Comparison of ENCODE assay signal across 10 mouse cellular contexts in the genomic region with DNA sequence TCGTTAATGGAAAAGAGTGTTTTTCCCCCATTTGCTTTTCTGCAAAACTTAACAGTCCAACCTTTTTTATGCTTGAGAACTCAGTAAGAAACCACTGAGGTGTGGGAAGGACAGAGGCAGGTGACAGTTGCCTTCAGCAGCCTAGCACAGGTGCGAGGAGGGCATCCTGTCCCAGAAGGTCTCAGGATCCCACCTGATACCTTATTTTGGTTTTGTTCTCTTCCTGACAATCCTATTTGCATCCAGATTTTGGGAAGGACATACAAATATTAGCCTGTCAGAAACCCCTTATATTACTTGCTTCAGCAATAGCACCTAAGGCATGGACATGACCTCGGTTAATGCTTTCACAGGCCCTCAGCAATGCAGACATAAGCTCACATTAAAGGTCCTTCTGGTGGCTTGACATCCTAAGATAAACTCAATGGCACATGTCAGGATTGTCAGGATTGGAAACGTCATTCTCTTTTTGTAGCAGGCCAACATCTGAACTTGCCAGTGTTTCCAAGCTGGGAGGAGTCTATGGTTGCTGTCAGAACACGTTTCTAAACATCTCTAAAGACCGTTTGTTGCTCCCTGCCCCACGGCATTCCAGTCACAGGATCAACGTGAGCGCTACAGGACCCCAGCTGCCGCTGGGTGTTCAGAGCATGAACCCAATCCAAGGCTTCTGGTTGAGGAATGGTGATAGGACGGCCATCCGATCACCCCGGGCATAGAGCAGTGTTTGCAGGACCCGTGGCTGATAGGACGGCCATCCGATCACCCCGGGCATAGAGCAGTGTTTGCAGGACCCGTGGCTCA. TPM values are rescaled to one million over a fixed set of nuclear protein-coding genes. Genes with fewer than 3 reads are reported as not detected.
DNase-seq lines count a peak whose midpoint lies in the region; ATAC-seq and TF ChIP-seq lines count a peak whose summit lies in the region.
"Had no signal": no experiment of that assay in that cellular context is flagged by ENCODE, and none has a peak within 500 bp of the region (broad histone marks: within the 10 kb centered on the region; RNA-seq: fewer than 3 reads in every experiment).

No protein-coding gene starts in this region.

- peak; percentile 90 for TF ChIP-seq POLR2A in kidney, adult 2 months (IDR thresholded peaks at IDR 0.05; ENCODE audit: low read depth, low read length)
- peak; percentile 65 for TF ChIP-seq POLR2A in myocyte (IDR thresholded peaks at IDR 0.05; ENCODE audit: insufficient read length, low read depth)

- H3K4me1 ChIP-seq in kidney, adult 2 months (ENCODE audit: control insufficient read depth, insufficient read depth, low read length) = peaks cover 32% of the 10 kb centered on the region
- peaks cover 67% of the 10 kb centered on the region for H3K4me1 ChIP-seq in heart, embryonic 16.5 days (ENCODE audit: control insufficient read depth, insufficient read depth, low read length)
- H3K4me1 ChIP-seq in forebrain, embryonic 11.5 days (replicated peaks; ENCODE audit: control insufficient read depth, insufficient read depth, low read length) = peaks cover 26% of the 10 kb centered on the region

- H3K36me3 ChIP-seq in kidney, adult 2 months (ENCODE audit: control insufficient read depth, insufficient read depth, low read length) = peaks cover 11% of the 10 kb centered on the region
- no peaks in the 10 kb centered on the region for H3K36me3 ChIP-seq in heart, embryonic 16.5 days (ENCODE audit: control insufficient read depth, insufficient read depth)
- peaks cover 13% of the 10 kb centered on the region for H3K36me3 ChIP-seq in myocyte (ENCODE audit: control insufficient read depth, insufficient read depth)
- no peaks in the 10 kb centered on the region for H3K36me3 ChIP-seq in forebrain, embryonic 11.5 days (ENCODE audit: control insufficient read depth, insufficient read depth, low read length)
- H3K36me3 ChIP-seq: neural tube, embryonic 13.5 days had no signal

- H3ac ChIP-seq in myocyte (ENCODE audit: control insufficient read depth, insufficient read length) = peak overlapping the region; percentile 93

- peak overlapping the region; percentile 68 for H3K27ac ChIP-seq in kidney, adult 2 months (ENCODE audit: insufficient read depth, low read depth, low read length)
- peak overlapping the region; percentile 19; the same call in 1 of the 2 replicates for H3K27ac ChIP-seq in heart, embryonic 16.5 days (ENCODE audit: low read length)
- H3K27ac ChIP-seq in forebrain, embryonic 11.5 days (ENCODE audit: low read depth, low read length) = no peak overlapping the region
- H3K27ac ChIP-seq: neural tube, embryonic 13.5 days had no signal

- H3K4me3 ChIP-seq in kidney, adult 2 months (ENCODE audit: insufficient read depth, low read depth, low read length) = peak overlapping the region; percentile 49
- H3K4me3 ChIP-seq in heart, embryonic 16.5 days (ENCODE audit: low read length) = no peak overlapping the region
- H3K4me3 ChIP-seq in myocyte = peak overlapping the region; percentile 100
- no peak overlapping the region for H3K4me3 ChIP-seq in forebrain, embryonic 11.5 days (ENCODE audit: low read depth, low read length)
- H3K4me3 ChIP-seq: neural tube, embryonic 13.5 days had no signal

- no peak for ATAC-seq in heart, embryonic 16.5 days (replicated peaks; ENCODE audit: extremely low read depth, insufficient read depth, low FRiP score)
- no peak for ATAC-seq in forebrain, embryonic 11.5 days (replicated peaks; ENCODE audit: low FRiP score)
- ATAC-seq: intestine, embryonic 16.5 days had no signal

- 0 out of 2 replicates have a peak overlapping the region, but pooled peaks have one; percentile 8 for H3K4me2 ChIP-seq in heart, embryonic 16.5 days (ENCODE audit: low read depth, low read length)
- peak overlapping the region; percentile 87 for H3K4me2 ChIP-seq in myocyte (ENCODE audit: low read depth)
- no peak overlapping the region for H3K4me2 ChIP-seq in forebrain, embryonic 11.5 days (ENCODE audit: low read depth, low read length, severe bottlenecking)

- no peaks in the 10 kb centered on the region for H3K27me3 ChIP-seq in kidney, adult 2 months (replicated peaks; ENCODE audit: control insufficient read depth, insufficient read depth, low read length)
- H3K27me3 ChIP-seq in heart, embryonic 16.5 days (ENCODE audit: control insufficient read depth, insufficient read depth, low read length) = no peaks in the 10 kb centered on the region
- no peaks in the 10 kb centered on the region for H3K27me3 ChIP-seq in myocyte (ENCODE audit: control insufficient read depth, insufficient read depth, insufficient read length)
- no peaks in the 10 kb centered on the region for H3K27me3 ChIP-seq in forebrain, embryonic 11.5 days (ENCODE audit: control insufficient read depth, insufficient read depth, low read length)
- H3K27me3 ChIP-seq: neural tube, embryonic 13.5 days had no signal

- no peak for TF ChIP-seq CTCF in kidney, adult 2 months (conservative IDR thresholded peaks at IDR 0.05; ENCODE audit: insufficient read depth, insufficient read length, low read depth, low read length)

- peak; percentile 67 for DNase-seq in kidney, adult 2 months
- no peak for DNase-seq in kidney, postnatal 10 days
- DNase-seq in ZHBTc4 (ENCODE audit: low read depth, low spot score) = peak; percentile 80
- DNase-seq in forebrain, embryonic 11.5 days (ENCODE audit: low spot score) = no peak
- no peak for DNase-seq in cerebellum, adult 11 months
- DNase-seq: cerebellum, postnatal 25 days had no signal

- no peaks in the 10 kb centered on the region for H3K9me3 ChIP-seq in heart, embryonic 16.5 days (replicated peaks; ENCODE audit: control insufficient read depth, low read length)
- H3K9me3 ChIP-seq in forebrain, embryonic 11.5 days (ENCODE audit: control insufficient read depth, low read length) = no peaks in the 10 kb centered on the region
- H3K9me3 ChIP-seq: neural tube, embryonic 13.5 days had no signal

- WGBS in kidney, adult 2 months = 27% methylated on average over 18 of the region's 18 CpGs
- 55% methylated on average over 18 of the region's 18 CpGs for WGBS in heart, embryonic 16.5 days
- 83% methylated on average over 18 of the region's 18 CpGs for WGBS in forebrain, embryonic 11.5 days

- H3K79me2 ChIP-seq in myocyte (ENCODE audit: control insufficient read depth, insufficient read depth) = peaks cover 92% of the 10 kb centered on the region

- H3K9ac ChIP-seq in heart, embryonic 16.5 days (ENCODE audit: low read length) = no peak overlapping the region
- no peak overlapping the region for H3K9ac ChIP-seq in forebrain, embryonic 11.5 days (ENCODE audit: low read length)
- H3K9ac ChIP-seq: neural tube, embryonic 13.5 days had no signal

TF ChIP-seq in myocyte, 11 proteins besides CTCF, POLR2A, EP300 and RAD21:
- TF ChIP-seq MYOD1 (IDR thresholded peaks at IDR 0.05; ENCODE audit: control insufficient read depth in 1 of 3, insufficient read length in 2 of 3, low read depth in 2 of 3) (peak in 2 of 3 experiments; percentile 1 to 50), POLR2AphosphoS2 (IDR thresholded peaks at IDR 0.05; ENCODE audit: insufficient read length, low read depth) (peak; percentile 96), MYOG (IDR thresholded peaks at IDR 0.05; ENCODE audit: control insufficient read depth in 1 of 3, insufficient read depth in 1 of 3, insufficient read length in 2 of 3, low read depth in 2 of 3) (peak in 1 of 3 experiments; percentile 17), REST (IDR thresholded peaks at IDR 0.05; ENCODE audit: insufficient read depth, insufficient read length) (no peak)
TF ChIP-seq in myocyte: peak in this region for 3.

RNA-seq across cellular contexts. Expression of gene Frmd8, which starts 34.8 kb away (rescaled TPM):
- polyA plus RNA-seq in kidney, adult 2 months (2012; rRNA removed) = 18.5 and 23.1 TPM in 2 replicates
- 33.6 and 34.8 TPM in 2 replicates for polyA plus RNA-seq in heart, embryonic 16.5 days (2015; fragmentation: Nextera tagmentation; extraction: Ambion mirVana)
- 22.3 TPM for polyA plus RNA-seq in myocyte (2012; fragmentation: generic; extraction: Trizol)
- 20.4 and 24.5 TPM in 2 replicates for polyA plus RNA-seq in forebrain, embryonic 11.5 days (2014; fragmentation: Nextera tagmentation; extraction: Ambion mirVana)

RNA-seq across cellular contexts. Expression of gene Slc25a45, which starts 37.3 kb away (rescaled TPM):
- polyA plus RNA-seq in kidney, adult 2 months (2012; rRNA removed) = 52.7 and 63.4 TPM in 2 replicates
- polyA plus RNA-seq in heart, embryonic 16.5 days (2015; fragmentation: Nextera tagmentation; extraction: Ambion mirVana) = 4.6 and 5.0 TPM in 2 replicates
- polyA plus RNA-seq in myocyte (2012; fragmentation: generic; extraction: Trizol) = 5.2 TPM
- 0.90 and 1.1 TPM in 2 replicates for polyA plus RNA-seq in forebrain, embryonic 11.5 days (2014; fragmentation: Nextera tagmentation; extraction: Ambion mirVana)

RNA-seq across cellular contexts. Expression of gene Tigd3, which starts 53.7 kb away (rescaled TPM):
- polyA plus RNA-seq in kidney, adult 2 months (2012; rRNA removed) = 0.52 and 0.73 TPM in 2 replicates
- 1.5 and 1.6 TPM in 2 replicates for polyA plus RNA-seq in heart, embryonic 16.5 days (2015; fragmentation: Nextera tagmentation; extraction: Ambion mirVana)
- polyA plus RNA-seq in myocyte (2012; fragmentation: generic; extraction: Trizol) = 0.31 TPM
- polyA plus RNA-seq in forebrain, embryonic 11.5 days (2014; fragmentation: Nextera tagmentation; extraction: Ambion mirVana) = 10.1 and 10.7 TPM in 2 replicates

Comparison
In these comparisons a context has a peak if more than half of its experiments do, and no peak if none do; other contexts are left out.
1. DNase-seq: peak in kidney, adult 2 months (single experiment) and ZHBTc4 (single experiment); none in kidney, postnatal 10 days (single experiment), forebrain, embryonic 11.5 days (single experiment) and cerebellum, adult 11 months (single experiment).
2. H3K4me3 ChIP-seq: peak in kidney, adult 2 months (single experiment) and myocyte (single experiment); none in heart, embryonic 16.5 days (single experiment) and forebrain, embryonic 11.5 days (single experiment).